In genomic region chr5:97602176-97602575, GRCm38 (mm10) we compare ENCODE assay signal across 13 mouse cellular contexts.
DNase-seq lines count a peak whose midpoint lies in the region; ATAC-seq and TF ChIP-seq lines count a peak whose summit lies in the region.
"Had no signal": no experiment of that assay in that cellular context is flagged by ENCODE, and none has a peak within 500 bp of the region (broad histone marks: within the 10 kb centered on the region; RNA-seq: fewer than 3 reads in every experiment).

No protein-coding gene starts in this region.

- no peak overlapping the region for H3K9ac ChIP-seq in forebrain, embryonic 15.5 days (replicated peaks)
- H3K9ac ChIP-seq: embryonic facial prominence, embryonic 12.5 days; liver, embryonic 13.5 days had no signal

- no peak overlapping the region for H3K27ac ChIP-seq in forebrain, embryonic 15.5 days (replicated peaks)
- H3K27ac ChIP-seq in cerebellum, adult 2 months (ENCODE audit: insufficient read depth, low read length) = no peak overlapping the region
- H3K27ac ChIP-seq: embryonic facial prominence, embryonic 12.5 days; hindbrain, postnatal 0 days; liver, embryonic 13.5 days had no signal

- 0 out of 2 replicates have a peak, but pooled peaks cover 2% of the 10 kb centered on the region for H3K4me1 ChIP-seq in forebrain, embryonic 15.5 days
- no peaks in the 10 kb centered on the region for H3K4me1 ChIP-seq in cerebellum, adult 2 months (ENCODE audit: control insufficient read depth, insufficient read depth, low read length)
- H3K4me1 ChIP-seq: embryonic facial prominence, embryonic 12.5 days; liver, embryonic 13.5 days had no signal

- TF ChIP-seq POLR2A in cerebellum, adult 2 months (IDR thresholded peaks at IDR 0.05; ENCODE audit: borderline replicate concordance, insufficient read depth, low read length) = no peak

- no peaks in the 10 kb centered on the region for H3K27me3 ChIP-seq in forebrain, embryonic 15.5 days
- H3K27me3 ChIP-seq in cerebellum, adult 2 months (ENCODE audit: control insufficient read depth, insufficient read depth, low read length) = no peaks in the 10 kb centered on the region
- H3K27me3 ChIP-seq: embryonic facial prominence, embryonic 12.5 days; liver, embryonic 13.5 days had no signal

- peak; percentile 8 for DNase-seq in kidney, adult 9 months
- DNase-seq in kidney, adult 18-20 months = no peak
- DNase-seq in adrenal gland, adult 8-10 months = peak; percentile 31
- DNase-seq in gastrocnemius, postnatal 25 days = peak; percentile 39
- DNase-seq in lung, postnatal 25 days (ENCODE audit: low spot score) = peak; percentile 66
- DNase-seq in kidney, adult 8-10 months = no peak
- DNase-seq in cerebellum, adult 2 months = no peak
- DNase-seq: cerebellum, adult 11-12 months; liver, embryonic 13.5 days had no signal

- H3K4me3 ChIP-seq in forebrain, embryonic 15.5 days = no peak overlapping the region
- H3K4me3 ChIP-seq in cerebellum, adult 2 months (replicated peaks; ENCODE audit: insufficient read depth, low read depth, low read length) = no peak overlapping the region
- H3K4me3 ChIP-seq: embryonic facial prominence, embryonic 12.5 days; liver, embryonic 13.5 days had no signal

- no peaks in the 10 kb centered on the region for H3K36me3 ChIP-seq in forebrain, embryonic 15.5 days
- H3K36me3 ChIP-seq: embryonic facial prominence, embryonic 12.5 days; liver, embryonic 13.5 days had no signal

- 81% methylated on average over 6 of the region's 6 CpGs for WGBS in forebrain, embryonic 15.5 days
- 51% methylated on average over 6 of the region's 6 CpGs for WGBS in cerebellum, adult 2 months

- no peak overlapping the region for H3K4me2 ChIP-seq in forebrain, embryonic 15.5 days (replicated peaks)
- H3K4me2 ChIP-seq: embryonic facial prominence, embryonic 12.5 days; liver, embryonic 13.5 days had no signal

- no peak for ATAC-seq in forebrain, embryonic 15.5 days (replicated peaks)
- ATAC-seq: hindbrain, postnatal 0 days; midbrain, embryonic 16.5 days had no signal

- no peak for TF ChIP-seq CTCF in cerebellum, adult 2 months (IDR thresholded peaks at IDR 0.05; ENCODE audit: borderline replicate concordance, insufficient read depth, low read depth, low read length)

- H3K9me3 ChIP-seq in forebrain, embryonic 15.5 days = no peaks in the 10 kb centered on the region
- H3K9me3 ChIP-seq: embryonic facial prominence, embryonic 12.5 days; liver, embryonic 13.5 days had no signal

Comparison
In these comparisons a context has a peak if more than half of its experiments do, and no peak if none do; other contexts are left out.
1. DNase-seq: peak in kidney, adult 9 months (single experiment), adrenal gland, adult 8-10 months (single experiment), gastrocnemius, postnatal 25 days (single experiment) and lung, postnatal 25 days (single experiment); none in kidney, adult 18-20 months (single experiment), kidney, adult 8-10 months (0 of 2) and cerebellum, adult 2 months (0 of 2).